In genomic region chr1:58587491-58587890, GRCm38 (mm10) we compare ENCODE assay signal across 10 mouse cellular contexts. TPM values are rescaled to one million over a fixed set of nuclear protein-coding genes. Genes with fewer than 3 reads are reported as not detected.
DNase-seq lines count a peak whose midpoint lies in the region; ATAC-seq and TF ChIP-seq lines count a peak whose summit lies in the region.
"Had no signal": no experiment of that assay in that cellular context is flagged by ENCODE, and none has a peak within 500 bp of the region (broad histone marks: within the 10 kb centered on the region; RNA-seq: fewer than 3 reads in every experiment).

No protein-coding gene starts in this region.

- peaks cover 13% of the 10 kb centered on the region for H3K4me1 ChIP-seq in kidney, embryonic 15.5 days
- H3K4me1 ChIP-seq in embryonic facial prominence, embryonic 13.5 days: peaks cover 9% of the 10 kb centered on the region
- H3K4me1 ChIP-seq in hindbrain, embryonic 15.5 days (replicated peaks): peaks cover 15% of the 10 kb centered on the region
- H3K4me1 ChIP-seq in midbrain, embryonic 14.5 days (ENCODE audit: control insufficient read depth, insufficient read depth, low read length): peaks cover 12% of the 10 kb centered on the region
- H3K4me1 ChIP-seq in thymus, adult 2 months (replicated peaks; ENCODE audit: control insufficient read depth, insufficient read depth, low read length): peaks cover 5% of the 10 kb centered on the region

- TF ChIP-seq POLR2A in thymus, adult 2 months (IDR thresholded peaks at IDR 0.05; ENCODE audit: control insufficient read depth, extremely low read depth, insufficient read depth, low read length, poor library complexity): no peak

- H3K27me3 ChIP-seq in kidney, embryonic 15.5 days: no peaks in the 10 kb centered on the region
- no peaks in the 10 kb centered on the region for H3K27me3 ChIP-seq in embryonic facial prominence, embryonic 13.5 days
- no peaks in the 10 kb centered on the region for H3K27me3 ChIP-seq in hindbrain, embryonic 15.5 days
- no peaks in the 10 kb centered on the region for H3K27me3 ChIP-seq in midbrain, embryonic 14.5 days (ENCODE audit: control insufficient read depth, insufficient read depth, low read length)
- no peaks in the 10 kb centered on the region for H3K27me3 ChIP-seq in thymus, adult 2 months (ENCODE audit: control insufficient read depth, insufficient read depth, low read length)
- H3K27me3 ChIP-seq: Patski had no signal

- no peaks in the 10 kb centered on the region for H3K9me3 ChIP-seq in kidney, embryonic 15.5 days (replicated peaks)
- no peaks in the 10 kb centered on the region for H3K9me3 ChIP-seq in embryonic facial prominence, embryonic 13.5 days
- no peaks in the 10 kb centered on the region for H3K9me3 ChIP-seq in hindbrain, embryonic 15.5 days
- no peaks in the 10 kb centered on the region for H3K9me3 ChIP-seq in midbrain, embryonic 14.5 days (ENCODE audit: control insufficient read depth, low read length)

- TF ChIP-seq CTCF in thymus, adult 2 months (IDR thresholded peaks at IDR 0.05; ENCODE audit: borderline replicate concordance, control insufficient read depth, extremely low read depth, insufficient read depth, low read length, poor library complexity): no peak

- DNase-seq in kidney, adult 11 months: no peak
- DNase-seq in midbrain, embryonic 14.5 days: no peak
- no peak for DNase-seq in right cerebral cortex, postnatal 10 days (ENCODE audit: low spot score in 2 of 2)
- no peak for DNase-seq in adipocyte (ENCODE audit: low spot score)
- DNase-seq in thymus, adult 2 months: no peak
- DNase-seq: cerebellum, adult 9-10 months had no signal

- H3K4me2 ChIP-seq in kidney, embryonic 15.5 days: peak overlapping the region; percentile 72
- peak overlapping the region; percentile 74 for H3K4me2 ChIP-seq in embryonic facial prominence, embryonic 13.5 days
- H3K4me2 ChIP-seq in hindbrain, embryonic 15.5 days: peak overlapping the region; percentile 76
- H3K4me2 ChIP-seq in midbrain, embryonic 14.5 days (ENCODE audit: low read length): peak overlapping the region; percentile 80

- H3K9ac ChIP-seq in kidney, embryonic 15.5 days: no peak overlapping the region
- no peak overlapping the region for H3K9ac ChIP-seq in embryonic facial prominence, embryonic 13.5 days
- no peak overlapping the region for H3K9ac ChIP-seq in hindbrain, embryonic 15.5 days
- H3K9ac ChIP-seq in midbrain, embryonic 14.5 days (replicated peaks; ENCODE audit: low read length): no peak overlapping the region

- ATAC-seq in kidney, embryonic 15.5 days (replicated peaks; ENCODE audit: low FRiP score): no peak
- ATAC-seq in embryonic facial prominence, embryonic 13.5 days (ENCODE audit: insufficient number of reproducible peaks, insufficient read depth, low FRiP score, low TSS enrichment, low read depth): no peak
- no peak for ATAC-seq in hindbrain, embryonic 15.5 days (ENCODE audit: low FRiP score, low read depth)
- no peak for ATAC-seq in midbrain, embryonic 14.5 days (ENCODE audit: low FRiP score, low TSS enrichment)
- ATAC-seq: Patski had no signal

- H3K27ac ChIP-seq in kidney, embryonic 15.5 days: no peak overlapping the region
- H3K27ac ChIP-seq in embryonic facial prominence, embryonic 13.5 days: no peak overlapping the region
- no peak overlapping the region for H3K27ac ChIP-seq in hindbrain, embryonic 15.5 days (replicated peaks)
- no peak overlapping the region for H3K27ac ChIP-seq in midbrain, embryonic 14.5 days (replicated peaks; ENCODE audit: low read depth, low read length)
- no peak overlapping the region for H3K27ac ChIP-seq in thymus, adult 2 months (ENCODE audit: control insufficient read depth, insufficient read depth, low read length)

- H3K36me3 ChIP-seq in kidney, embryonic 15.5 days: peaks cover 6% of the 10 kb centered on the region; the same call in 1 of the 2 replicates
- peaks cover 7% of the 10 kb centered on the region for H3K36me3 ChIP-seq in embryonic facial prominence, embryonic 13.5 days
- 0 out of 2 replicates have a peak, but pooled peaks cover 4% of the 10 kb centered on the region for H3K36me3 ChIP-seq in hindbrain, embryonic 15.5 days
- 0 out of 2 replicates have a peak, but pooled peaks cover 5% of the 10 kb centered on the region for H3K36me3 ChIP-seq in midbrain, embryonic 14.5 days (ENCODE audit: control insufficient read depth, insufficient read depth, low read length)
- peaks cover 8% of the 10 kb centered on the region; the same call in 1 of the 2 replicates for H3K36me3 ChIP-seq in thymus, adult 2 months (ENCODE audit: control insufficient read depth, insufficient read depth, low read length)

- peak overlapping the region; percentile 90 for H3K4me3 ChIP-seq in kidney, embryonic 15.5 days (replicated peaks)
- H3K4me3 ChIP-seq in embryonic facial prominence, embryonic 13.5 days: peak overlapping the region; percentile 82
- no peak overlapping the region for H3K4me3 ChIP-seq in hindbrain, embryonic 15.5 days
- peak overlapping the region; percentile 66; the same call in 1 of the 2 replicates for H3K4me3 ChIP-seq in midbrain, embryonic 14.5 days (replicated peaks; ENCODE audit: low read depth, low read length)
- H3K4me3 ChIP-seq in thymus, adult 2 months (ENCODE audit: control insufficient read depth, insufficient read depth, low read length): no peak overlapping the region

- 85% methylated on average over 1 of the region's 1 CpGs for WGBS in kidney, embryonic 15.5 days
- 80% methylated on average over 1 of the region's 1 CpGs for WGBS in embryonic facial prominence, embryonic 13.5 days
- 96% methylated on average over 1 of the region's 1 CpGs for WGBS in hindbrain, embryonic 15.5 days
- WGBS in midbrain, embryonic 14.5 days: 86% methylated on average over 1 of the region's 1 CpGs
- 88% methylated on average over 1 of the region's 1 CpGs for WGBS in thymus, adult 2 months

RNA-seq across cellular contexts. Expression of gene Ndufb3, which starts 1.3 kb away (rescaled TPM):
- 181 and 206 TPM in 2 replicates for polyA plus RNA-seq in kidney, embryonic 15.5 days (2015; fragmentation: Nextera tagmentation; extraction: Ambion mirVana)
- polyA plus RNA-seq in embryonic facial prominence, embryonic 13.5 days (2015; fragmentation: Nextera tagmentation; extraction: Ambion mirVana): 175 and 176 TPM in 2 replicates
- polyA plus RNA-seq in hindbrain, embryonic 15.5 days (2015; fragmentation: Nextera tagmentation; extraction: Ambion mirVana): 174 and 195 TPM in 2 replicates
- polyA plus RNA-seq in midbrain, embryonic 14.5 days (2014; fragmentation: Nextera tagmentation; extraction: Ambion mirVana): 174 and 210 TPM in 2 replicates
- polyA plus RNA-seq in thymus, adult 2 months (2012; rRNA removed): 34.6 and 45.2 TPM in 2 replicates

RNA-seq across cellular contexts. Expression of gene Fam126b, which starts 1.4 kb away (rescaled TPM):
- 8.5 and 9.8 TPM in 2 replicates for polyA plus RNA-seq in kidney, embryonic 15.5 days (2015; fragmentation: Nextera tagmentation; extraction: Ambion mirVana)
- polyA plus RNA-seq in embryonic facial prominence, embryonic 13.5 days (2015; fragmentation: Nextera tagmentation; extraction: Ambion mirVana): 7.7 and 9.2 TPM in 2 replicates
- polyA plus RNA-seq in hindbrain, embryonic 15.5 days (2015; fragmentation: Nextera tagmentation; extraction: Ambion mirVana): 12.9 and 14.5 TPM in 2 replicates
- polyA plus RNA-seq in midbrain, embryonic 14.5 days (2014; fragmentation: Nextera tagmentation; extraction: Ambion mirVana): 17.9 and 18.7 TPM in 2 replicates
- polyA plus RNA-seq in thymus, adult 2 months (2012; rRNA removed): 2.4 and 2.7 TPM in 2 replicates

Comparison
In these comparisons a context has a peak if more than half of its experiments do, and no peak if none do; other contexts are left out.
1. H3K4me3 ChIP-seq: peak in kidney, embryonic 15.5 days (single experiment), embryonic facial prominence, embryonic 13.5 days (single experiment) and midbrain, embryonic 14.5 days (single experiment); none in hindbrain, embryonic 15.5 days (single experiment) and thymus, adult 2 months (single experiment).
2. Peak in every context shown above with its lines, with median percentiles within 50 percentile points of each other: H3K4me2 ChIP-seq.